Mouse (Mus musculus) cerebellum, adult (tissue): Measurements from ENCODE around the gene Vmn1r58.
"Not testable (repeated sequence)": the region's sequence is repeated elsewhere in the genome, so short reads cannot be mapped to it uniquely, and the experiment has no call there.

Source experiments
- ATAC-seq: cut with Nextera tagmentation; 2 replicates; pipeline ENCODE4 v1.9.2; 2017; ENCODE audit warnings: mild to moderate bottlenecking, moderate library complexity, mixed read lengths; ENCODE audit not compliant: insufficient number of reproducible peaks, low FRiP score, low TSS enrichment

Gene Vmn1r58

GRCm38 (mm10) chr7:5413296-5413695 is at the start of gene Vmn1r58:
TSS of gene Vmn1r58 (minus strand) at chr7:5413396.
- not testable (repeated sequence) for ATAC-seq

GRCm38 (mm10) chr7:5456674-5457073 is 43.5 kb upstream of the Vmn1r58 start, which contains the start of gene Vmn1r59:
TSS of gene Vmn1r59 (minus strand) at chr7:5456774.
- no peak for ATAC-seq

- ATAC-seq = not testable (repeated sequence)
These were observed 40.8 kb upstream of the Vmn1r58 start for GRCm38 (mm10) chr7:5454011-5454410.

GRCm38 (mm10) chr7:5448627-5449026 is 35.4 kb upstream of the Vmn1r58 start:
- ATAC-seq = no peak

GRCm38 (mm10) chr7:5406201-5406600 is 7.0 kb downstream of the Vmn1r58 start:
- no peak for ATAC-seq

- ATAC-seq = no peak
These were observed 46.5 kb downstream of the Vmn1r58 start for GRCm38 (mm10) chr7:5366724-5367123.

- no peak for ATAC-seq
These were observed 49.6 kb downstream of the Vmn1r58 start for GRCm38 (mm10) chr7:5363599-5363998.
